ENCODE assay signal across 17 mouse cellular contexts in genomic region chr19:6405433-6405832, GRCm38 (mm10).
"Had no signal": no experiment of that assay in that cellular context is flagged by ENCODE, and none has a peak within 500 bp of the region (broad histone marks: within the 10 kb centered on the region; RNA-seq: fewer than 3 reads in every experiment).

No protein-coding gene starts in this region.

- DNase-seq: retina, postnatal 1 day; right cerebral cortex, adult 18-20 months; right cerebral cortex, postnatal 14 days; right cerebral cortex, postnatal 25 days; right cerebral cortex, postnatal 4 days; spleen, adult 18-20 months; thymus, adult 18-20 months; thymus, adult 2 months; thymus, postnatal 14 days; thymus, postnatal 25 days; thymus, postnatal 36 days; thymus, postnatal 4 days had no signal

- H3K9me3 ChIP-seq: neural tube, embryonic 12.5 days; neural tube, embryonic 13.5 days; neural tube, embryonic 15.5 days; stomach, embryonic 15.5 days had no signal

- H3K36me3 ChIP-seq: neural tube, embryonic 12.5 days; neural tube, embryonic 13.5 days; stomach, embryonic 15.5 days had no signal

- H3K9ac ChIP-seq: neural tube, embryonic 12.5 days; neural tube, embryonic 13.5 days; neural tube, embryonic 15.5 days; stomach, embryonic 15.5 days had no signal

- H3K4me2 ChIP-seq: neural tube, embryonic 12.5 days; neural tube, embryonic 13.5 days; neural tube, embryonic 15.5 days; stomach, embryonic 15.5 days had no signal

- H3K4me3 ChIP-seq: neural tube, embryonic 12.5 days; neural tube, embryonic 13.5 days; neural tube, embryonic 15.5 days; stomach, embryonic 15.5 days had no signal

- H3K27ac ChIP-seq: neural tube, embryonic 12.5 days; neural tube, embryonic 13.5 days; neural tube, embryonic 15.5 days; stomach, embryonic 15.5 days; stomach, postnatal 0 days had no signal
